Mouse (Mus musculus) cerebellum, postnatal 36 days (tissue): Measurements from ENCODE around the gene Gm7954.
"Not testable (repeated sequence)": the region's sequence is repeated elsewhere in the genome, so short reads cannot be mapped to it uniquely, and the experiment has no call there.

Experiments
- DNase-seq, 2 experiments: peaks; one replicate each; pipeline ENCODE4 v3.0.0; 2021 to 2022; ENCODE audit warnings: mixed read lengths in 2 of 2

Gene Gm7954

DNA sequence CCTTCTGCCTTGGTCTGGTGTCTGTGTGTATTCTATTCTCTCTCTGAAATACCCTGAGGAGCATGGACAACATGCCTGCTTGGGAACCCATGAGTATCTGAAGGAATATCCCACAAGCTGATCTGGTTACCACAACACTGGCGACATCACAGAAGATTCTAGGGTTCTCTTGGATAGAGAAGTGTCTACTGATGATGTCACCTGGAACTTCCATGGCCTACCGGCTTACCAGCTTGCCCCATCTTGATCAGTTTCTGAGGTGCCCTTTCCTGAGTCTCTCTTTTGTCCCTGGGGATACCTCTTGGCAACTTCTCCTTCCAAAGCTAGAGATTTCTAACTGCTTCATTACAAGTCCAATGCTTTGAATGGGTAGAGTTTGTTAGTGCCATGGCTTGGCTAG lies at the start of gene Gm7954:
Gene Gm7954 (minus strand): TSS at position 101 of the 400 bp plus-strand sequence.
- DNase-seq = not testable (repeated sequence)

DNA sequence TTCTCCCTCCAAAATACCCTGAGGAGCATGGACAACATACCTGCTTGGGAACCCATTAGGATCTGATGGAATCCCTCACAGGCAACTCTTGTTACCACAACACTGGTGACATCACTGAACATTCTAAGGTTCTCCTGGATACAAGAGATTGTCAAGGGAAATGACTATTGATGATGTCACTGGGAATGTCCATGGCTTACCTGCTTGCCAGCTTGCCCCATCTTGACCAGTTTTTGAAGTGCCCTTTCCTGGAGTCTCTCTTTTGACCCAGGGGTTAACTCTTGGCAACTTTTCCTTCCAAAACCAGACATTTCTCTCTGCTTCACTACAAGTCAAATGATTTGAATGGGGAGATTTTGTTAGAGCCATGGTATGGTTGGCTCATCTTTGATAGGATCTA lies 36.1 kb upstream of the Gm7954 start, which contains the start of gene Gm3486:
Gene Gm3486 (minus strand): TSS at position 101 of the 400 bp plus-strand sequence.
- not testable (repeated sequence) for DNase-seq

DNA sequence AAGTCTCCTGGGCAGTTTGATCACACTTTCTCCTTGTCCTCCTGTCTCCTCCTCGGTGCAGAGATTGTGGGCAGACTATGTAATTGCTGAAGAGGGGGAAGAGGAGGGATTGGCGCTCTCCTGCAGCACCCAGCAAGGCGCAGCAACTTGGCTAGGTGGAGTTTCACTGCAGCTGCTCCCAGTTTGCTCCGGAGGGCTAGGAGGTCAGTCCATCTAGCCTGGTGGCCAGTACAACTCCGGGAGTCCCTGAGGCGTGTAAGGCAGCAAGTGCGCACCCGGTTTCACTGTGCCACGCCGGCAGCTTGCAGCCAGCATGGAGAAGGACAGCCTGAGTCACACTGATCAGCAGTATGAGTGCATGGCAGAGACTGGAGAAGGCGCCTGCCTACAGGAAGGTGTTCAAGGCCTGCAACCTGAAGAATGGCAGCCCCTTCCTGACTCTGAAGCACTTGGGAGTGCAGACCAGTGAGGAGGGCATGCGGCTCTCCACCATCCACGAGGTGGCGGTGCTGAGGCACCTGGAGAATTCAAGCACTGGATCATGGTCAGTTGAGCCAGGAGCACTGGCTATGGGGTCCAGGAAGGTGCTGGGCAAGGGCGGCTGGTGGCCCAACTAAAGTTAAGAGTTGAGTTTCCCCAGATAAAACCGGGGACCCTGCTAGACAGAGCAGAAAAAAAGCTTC lies 27.8 kb downstream of the Gm7954 start:
- DNase-seq = peak in 1 of 2 experiments; percentile 1

DNA sequence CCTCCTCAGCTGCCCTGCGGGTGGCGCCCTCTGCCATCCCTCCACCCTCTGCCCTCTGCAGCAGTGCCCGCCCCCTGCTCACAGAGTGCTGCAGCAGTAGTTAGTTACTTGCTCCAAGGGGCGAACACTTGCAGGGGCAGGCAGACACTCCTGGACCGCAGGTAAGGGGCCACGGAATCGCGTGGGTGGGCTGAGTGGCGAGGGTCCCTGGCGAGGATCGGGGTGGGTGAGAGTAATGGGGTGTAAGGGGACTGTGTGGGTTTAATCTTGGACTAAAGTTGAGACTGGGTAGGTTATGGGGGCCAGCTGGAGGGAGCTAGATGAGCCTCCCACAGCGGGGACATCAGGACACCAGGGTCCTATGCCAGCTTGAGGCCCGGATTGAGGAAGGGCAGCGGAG lies 28.6 kb downstream of the Gm7954 start:
- DNase-seq = not testable (repeated sequence)

DNA sequence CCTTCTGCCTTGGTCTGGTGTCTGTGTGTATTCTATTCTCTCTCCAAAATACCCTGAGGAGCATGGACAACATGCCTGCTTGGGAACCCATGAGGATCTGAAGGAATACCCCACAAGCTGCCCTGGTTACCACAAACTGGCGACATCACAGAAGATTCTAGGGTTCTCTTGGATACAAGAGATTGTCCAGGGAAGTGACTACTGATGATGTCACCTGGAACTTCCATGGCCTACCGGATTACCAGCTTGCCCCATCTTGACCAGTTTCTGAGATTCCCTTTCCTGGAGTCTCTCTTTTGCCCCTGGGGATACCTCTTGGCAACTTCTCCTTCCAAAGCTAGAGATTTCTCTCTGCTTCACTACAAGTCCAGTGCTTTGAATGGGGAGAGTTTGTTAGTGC lies 45.1 kb downstream of the Gm7954 start, which contains the start of gene Gm6482:
Gene Gm6482 (minus strand): TSS at position 101 of the 400 bp plus-strand sequence.
- DNase-seq = not testable (repeated sequence)
